Mouse (Mus musculus): ENCODE results near the gene Snrnp35. TPM values are rescaled to one million over a fixed set of nuclear protein-coding genes. Genes with fewer than 3 reads are reported as not detected.
A peak's percentile ranks its signal among the peaks of the same experiment; 100 is the strongest.

Gene Snrnp35
- polyA plus RNA-seq, 1 experiment from 2014 or later: 21.9 TPM

GRCm38 (mm10) chr5:124524943-124525342, 42.0 kb downstream of the Snrnp35 start:
- H3K9me3 ChIP-seq (ENCODE audit: control insufficient read depth, low read length): no peaks in the 10 kb centered on the region
- H3K27ac ChIP-seq (ENCODE audit: low read depth, low read length): no peak overlapping the region
- 96% methylated on average over 5 of the region's 5 CpGs for WGBS
- peaks cover 18% of the 10 kb centered on the region for H3K4me1 ChIP-seq (ENCODE audit: control insufficient read depth, insufficient read depth, low read depth, low read length)
- no peak for ATAC-seq
- no peak overlapping the region for H3K4me3 ChIP-seq (ENCODE audit: low read length)
- H3K36me3 ChIP-seq (ENCODE audit: control insufficient read depth, insufficient read depth, low read length): 0 out of 2 replicates have a peak, but pooled peaks cover 6% of the 10 kb centered on the region
- H3K9ac ChIP-seq (ENCODE audit: low read depth, low read length): no peak overlapping the region
- H3K4me2 ChIP-seq (ENCODE audit: low read length): no peak overlapping the region
- H3K27me3 ChIP-seq (replicated peaks; ENCODE audit: control insufficient read depth, insufficient read depth, low read length): no peaks in the 10 kb centered on the region

GRCm38 (mm10) chr5:124528351-124528750, 45.4 kb downstream of the Snrnp35 start:
- H3K36me3 ChIP-seq (ENCODE audit: control insufficient read depth, insufficient read depth, low read length): no peaks in the 10 kb centered on the region
- H3K4me1 ChIP-seq (ENCODE audit: control insufficient read depth, insufficient read depth, low read depth, low read length): peaks cover 24% of the 10 kb centered on the region
- peak overlapping the region; percentile 14 for H3K9ac ChIP-seq (ENCODE audit: low read depth, low read length)
- H3K27ac ChIP-seq (ENCODE audit: low read depth, low read length): no peak overlapping the region
- 59% methylated on average over 4 of the region's 4 CpGs for WGBS
- peak overlapping the region; percentile 25; the same call in 1 of the 2 replicates for H3K4me3 ChIP-seq (ENCODE audit: low read length)
- H3K9me3 ChIP-seq (ENCODE audit: control insufficient read depth, low read length): no peaks in the 10 kb centered on the region
- peak overlapping the region; percentile 84 for H3K4me2 ChIP-seq (ENCODE audit: low read length)
- H3K27me3 ChIP-seq (replicated peaks; ENCODE audit: control insufficient read depth, insufficient read depth, low read length): no peaks in the 10 kb centered on the region
- ATAC-seq: no peak

GRCm38 (mm10) chr5:124528791-124529190, 45.9 kb downstream of the Snrnp35 start:
- H3K9me3 ChIP-seq (ENCODE audit: control insufficient read depth, low read length): no peaks in the 10 kb centered on the region
- WGBS: 29% methylated on average over 9 of the region's 9 CpGs
- peak overlapping the region; percentile 84 for H3K4me2 ChIP-seq (ENCODE audit: low read length)
- no peaks in the 10 kb centered on the region for H3K36me3 ChIP-seq (ENCODE audit: control insufficient read depth, insufficient read depth, low read length)
- H3K4me3 ChIP-seq (ENCODE audit: low read length): peak overlapping the region; percentile 25
- 0 out of 2 replicates have a peak overlapping the region, but pooled peaks have one; percentile 23 for H3K27ac ChIP-seq (ENCODE audit: low read depth, low read length)
- no peak for ATAC-seq
- H3K27me3 ChIP-seq (replicated peaks; ENCODE audit: control insufficient read depth, insufficient read depth, low read length): no peaks in the 10 kb centered on the region
- peaks cover 24% of the 10 kb centered on the region for H3K4me1 ChIP-seq (ENCODE audit: control insufficient read depth, insufficient read depth, low read depth, low read length)
- peak overlapping the region; percentile 14 for H3K9ac ChIP-seq (ENCODE audit: low read depth, low read length)

- Histone ChIP-seq H3K4me1 (ENCODE audit: control insufficient read depth, insufficient read depth, low read depth, low read length) (peaks cover 24% of the 10 kb centered on the region), H3K27me3 (replicated peaks; ENCODE audit: control insufficient read depth, insufficient read depth, low read length) (no peaks in the 10 kb centered on the region), H3K4me3 (ENCODE audit: low read length) (peak overlapping the region; percentile 25), H3K4me2 (ENCODE audit: low read length) (peak overlapping the region; percentile 84), H3K36me3 (ENCODE audit: control insufficient read depth, insufficient read depth, low read length) (no peaks in the 10 kb centered on the region), H3K9ac (ENCODE audit: low read depth, low read length) (peak overlapping the region; percentile 14), H3K27ac (ENCODE audit: low read depth, low read length) (peak overlapping the region; percentile 23; the same call in 1 of the 2 replicates), H3K9me3 (ENCODE audit: control insufficient read depth, low read length) (no peaks in the 10 kb centered on the region)
- 34% methylated on average over 8 of the region's 8 CpGs for WGBS
- ATAC-seq: no peak
Measured at GRCm38 (mm10) chr5:124529191-124529651, 46.3 kb downstream of the Snrnp35 start.

GRCm38 (mm10) chr5:124529697-124530096, 46.8 kb downstream of the Snrnp35 start:
- WGBS: 65% methylated on average over 8 of the region's 8 CpGs
- peak overlapping the region; percentile 84 for H3K9ac ChIP-seq (ENCODE audit: low read depth, low read length)
- no peaks in the 10 kb centered on the region for H3K9me3 ChIP-seq (ENCODE audit: control insufficient read depth, low read length)
- peak overlapping the region; percentile 84 for H3K4me2 ChIP-seq (ENCODE audit: low read length)
- peaks cover 24% of the 10 kb centered on the region for H3K4me1 ChIP-seq (ENCODE audit: control insufficient read depth, insufficient read depth, low read depth, low read length)
- H3K4me3 ChIP-seq (ENCODE audit: low read length): peak overlapping the region; percentile 82
- H3K36me3 ChIP-seq (ENCODE audit: control insufficient read depth, insufficient read depth, low read length): no peaks in the 10 kb centered on the region
- H3K27ac ChIP-seq (ENCODE audit: low read depth, low read length): no peak overlapping the region
- no peaks in the 10 kb centered on the region for H3K27me3 ChIP-seq (replicated peaks; ENCODE audit: control insufficient read depth, insufficient read depth, low read length)
- no peak for ATAC-seq

- peak within 1 kb of the TSS; percentile 84 for H3K9ac ChIP-seq (ENCODE audit: low read depth, low read length)
- ATAC-seq: peak; percentile 93
- H3K27ac ChIP-seq (ENCODE audit: low read depth, low read length): peak within 1 kb of the TSS; percentile 86
- H3K36me3 ChIP-seq (ENCODE audit: control insufficient read depth, insufficient read depth, low read length): no peaks in the 10 kb centered on the region
- peak within 1 kb of the TSS; percentile 84 for H3K4me2 ChIP-seq (ENCODE audit: low read length)
- no peaks in the 10 kb centered on the region for H3K9me3 ChIP-seq (ENCODE audit: control insufficient read depth, low read length)
- no peaks in the 10 kb centered on the region for H3K27me3 ChIP-seq (replicated peaks; ENCODE audit: control insufficient read depth, insufficient read depth, low read length)
- peak within 1 kb of the TSS; percentile 82 for H3K4me3 ChIP-seq (ENCODE audit: low read length)
- WGBS: under 1% methylated on average over 74 of the region's 96 CpGs
- H3K4me1 ChIP-seq (ENCODE audit: control insufficient read depth, insufficient read depth, low read depth, low read length): peaks cover 24% of the 10 kb centered on the region
Measured at GRCm38 (mm10) chr5:124530655-124531582, 48.0 kb downstream of the Snrnp35 start, which contains the start of gene Rilpl1. Gene Rilpl1, minus strand, starts transcription at chr5:124531391.

GRCm38 (mm10) chr5:124531583-124531930, 48.6 kb downstream of the Snrnp35 start:
- peak overlapping the region; percentile 86 for H3K27ac ChIP-seq (ENCODE audit: low read depth, low read length)
- no peak; the same call in 1 of the 2 replicates for ATAC-seq
- H3K36me3 ChIP-seq (ENCODE audit: control insufficient read depth, insufficient read depth, low read length): no peaks in the 10 kb centered on the region
- H3K4me3 ChIP-seq (ENCODE audit: low read length): peak overlapping the region; percentile 82
- peak overlapping the region; percentile 84 for H3K9ac ChIP-seq (ENCODE audit: low read depth, low read length)
- WGBS: 13% methylated on average over 14 of the region's 14 CpGs
- H3K4me1 ChIP-seq (ENCODE audit: control insufficient read depth, insufficient read depth, low read depth, low read length): peaks cover 24% of the 10 kb centered on the region
- H3K27me3 ChIP-seq (replicated peaks; ENCODE audit: control insufficient read depth, insufficient read depth, low read length): no peaks in the 10 kb centered on the region
- peak overlapping the region; percentile 84 for H3K4me2 ChIP-seq (ENCODE audit: low read length)
- no peaks in the 10 kb centered on the region for H3K9me3 ChIP-seq (ENCODE audit: control insufficient read depth, low read length)

- H3K9me3 ChIP-seq (ENCODE audit: control insufficient read depth, low read length): no peaks in the 10 kb centered on the region
- no peak overlapping the region for H3K9ac ChIP-seq (ENCODE audit: low read depth, low read length)
- H3K27ac ChIP-seq (ENCODE audit: low read depth, low read length): no peak overlapping the region
- whole genome bisulfite sequencing: 36% methylated on average over 7 of the region's 7 CpGs
- H3K4me2 ChIP-seq (ENCODE audit: low read length): no peak overlapping the region
- ATAC-seq: no peak
- H3K27me3 ChIP-seq (replicated peaks; ENCODE audit: control insufficient read depth, insufficient read depth, low read length): no peaks in the 10 kb centered on the region
- H3K36me3 ChIP-seq (ENCODE audit: control insufficient read depth, insufficient read depth, low read length): no peaks in the 10 kb centered on the region
- no peak overlapping the region for H3K4me3 ChIP-seq (ENCODE audit: low read length)
- peaks cover 24% of the 10 kb centered on the region for H3K4me1 ChIP-seq (ENCODE audit: control insufficient read depth, insufficient read depth, low read depth, low read length)
Measured at GRCm38 (mm10) chr5:124532451-124532850, 49.5 kb downstream of the Snrnp35 start.

GRCm38 (mm10) chr5:124535016-124535415, 52.1 kb downstream of the Snrnp35 start:
- H3K4me2 ChIP-seq (ENCODE audit: low read length): no peak overlapping the region
- 66% methylated on average over 5 of the region's 5 CpGs for WGBS
- H3K27ac ChIP-seq (ENCODE audit: low read depth, low read length): no peak overlapping the region
- H3K4me1 ChIP-seq (ENCODE audit: control insufficient read depth, insufficient read depth, low read depth, low read length): peaks cover 6% of the 10 kb centered on the region
- no peaks in the 10 kb centered on the region for H3K9me3 ChIP-seq (ENCODE audit: control insufficient read depth, low read length)
- H3K36me3 ChIP-seq (ENCODE audit: control insufficient read depth, insufficient read depth, low read length): no peaks in the 10 kb centered on the region
- no peak overlapping the region for H3K4me3 ChIP-seq (ENCODE audit: low read length)
- ATAC-seq: no peak
- H3K27me3 ChIP-seq (replicated peaks; ENCODE audit: control insufficient read depth, insufficient read depth, low read length): no peaks in the 10 kb centered on the region
- no peak overlapping the region for H3K9ac ChIP-seq (ENCODE audit: low read depth, low read length)
